Mouse (Mus musculus) spleen, postnatal 0 days (tissue): ENCODE measurements around the gene Clstn3. TPM values are rescaled to one million over a fixed set of nuclear protein-coding genes. Genes with fewer than 3 reads are reported as not detected.

ENCODE experiments used
- polyA plus RNA-seq: library from polyadenylated mRNA; unstranded; fragments of >200 nt; fragmentation: Nextera tagmentation; extraction: Ambion mirVana; gene quantifications from 2 replicates; pipeline ENCODE4 v1.2.1, GENCODE M21; 2015

Clstn3 gene
- 4.2 and 4.4 TPM in 2 replicates for polyA plus RNA-seq

GRCm38 (mm10) chr6:124464305-124465271 lies at the start of gene Clstn3:
Gene Clstn3 (minus strand): TSS chr6:124464794.

GRCm38 (mm10) chr6:124512355-124512836 lies 47.8 kb upstream of the Clstn3 start, which contains the start of gene C1ra:
Gene C1ra (plus strand): TSS chr6:124512405.

GRCm38 (mm10) chr6:124492842-124493561 lies 28.4 kb upstream of the Clstn3 start, which contains the start of gene C1rl:
Gene C1rl (plus strand): TSS chr6:124493113.

GRCm38 (mm10) chr6:124414927-124415325 lies 49.7 kb downstream of the Clstn3 start, which contains the start of gene Pex5:
Gene Pex5 (minus strand): TSS chr6:124415067.

Other genes starting within 250 kb of the Clstn3 start
- not detected in 2 replicates for gene Vmn2r27, start 232.9 kb downstream of the Clstn3 start, polyA plus RNA-seq
- gene Cd163, start 160.1 kb downstream of the Clstn3 start, polyA plus RNA-seq: 1.5 and 2.6 TPM in 2 replicates
- 21.6 and 26.3 TPM in 2 replicates for gene Pex5, start 49.7 kb downstream of the Clstn3 start, polyA plus RNA-seq
- gene C1rl, start 28.3 kb upstream of the Clstn3 start, polyA plus RNA-seq: 3.5 and 4.1 TPM in 2 replicates
- 11.5 and 15.6 TPM in 2 replicates for gene C1ra, start 47.6 kb upstream of the Clstn3 start, polyA plus RNA-seq
- 12.0 and 16.3 TPM in 2 replicates for gene C1s1, start 77.6 kb upstream of the Clstn3 start, polyA plus RNA-seq
- not detected in 2 replicates for gene C1rb, start 105.5 kb upstream of the Clstn3 start, polyA plus RNA-seq
- gene C1s2, start 171.3 kb upstream of the Clstn3 start, polyA plus RNA-seq: 0.05 TPM in 1 of 2 replicates, not detected in the other
- gene Lpcat3, start 198.2 kb upstream of the Clstn3 start, polyA plus RNA-seq: 47.7 and 54.4 TPM in 2 replicates
- gene Emg1, start 247.4 kb upstream of the Clstn3 start, polyA plus RNA-seq: 167 and 173 TPM in 2 replicates
- gene Phb2, start 247.5 kb upstream of the Clstn3 start, polyA plus RNA-seq: 266 and 287 TPM in 2 replicates